Mouse (Mus musculus): Measurements from ENCODE around the gene Cxcr2. TPM values are rescaled to one million over a fixed set of nuclear protein-coding genes. Genes with fewer than 3 reads are reported as not detected.
A peak's percentile ranks its signal among the peaks of the same experiment; 100 is the strongest.

The Cxcr2 gene
- polyA plus RNA-seq, 2 experiments = 0.13 TPM; not detected in 1

DNA sequence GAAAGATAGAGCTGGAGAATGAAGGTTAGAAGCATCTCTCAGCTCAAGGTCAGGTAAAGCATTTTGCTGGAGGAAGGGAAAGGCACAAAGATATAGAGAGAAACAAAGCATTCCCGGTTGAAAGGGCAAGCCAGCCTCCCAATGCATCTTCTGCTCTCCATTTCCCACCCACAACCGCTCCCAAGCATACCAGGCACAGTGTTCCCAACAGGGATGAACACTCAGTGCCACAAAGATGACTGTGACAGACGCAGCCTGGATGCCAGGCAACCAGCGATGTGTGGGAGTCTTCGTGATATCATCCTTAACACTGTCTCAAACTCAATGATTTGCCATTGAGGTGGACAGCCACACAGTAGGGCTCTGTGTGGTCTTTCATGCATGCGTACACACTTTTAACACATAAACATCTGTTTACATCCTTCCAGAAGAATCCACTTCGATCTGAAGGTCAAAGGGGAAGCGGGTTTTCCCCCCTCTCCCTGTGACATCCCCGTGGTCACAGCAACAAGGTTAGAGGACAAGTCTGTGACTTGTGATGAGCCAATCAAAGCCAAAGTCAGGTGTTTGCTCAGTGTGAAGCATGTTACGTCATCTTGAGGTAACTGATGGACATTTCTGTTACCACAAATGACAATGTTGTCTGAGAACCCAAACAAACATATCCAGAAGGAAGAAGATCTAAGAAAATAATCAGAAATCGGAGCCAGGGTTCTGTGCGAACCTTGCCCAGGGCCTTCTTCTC, 44.1 kb downstream of the Cxcr2 start:
- ATAC-seq (ENCODE audit: low FRiP score, low read depth) (no peak), DNase-seq (ENCODE audit: low spot score) (no peak)
- Histone ChIP-seq H3K9me3 (ENCODE audit: control insufficient read depth, low read length) (no peaks in the 10 kb centered on the region), H3K27ac (replicated peaks; ENCODE audit: low read depth, low read length) (no peak overlapping the region), H3K4me2 (replicated peaks; ENCODE audit: low read depth, low read length, severe bottlenecking) (no peak overlapping the region), H3K27me3 (ENCODE audit: control insufficient read depth, insufficient read depth, low read length) (no peaks in the 10 kb centered on the region), H3K36me3 (ENCODE audit: control insufficient read depth, insufficient read depth, low read length) (no peaks in the 10 kb centered on the region), H3K4me1 (ENCODE audit: control insufficient read depth, insufficient read depth, low read length) (no peaks in the 10 kb centered on the region), H3K4me3 (replicated peaks; ENCODE audit: low read length) (no peak overlapping the region), H3K9ac (ENCODE audit: low read depth, low read length, severe bottlenecking) (no peak overlapping the region)
- 85% methylated on average over 12 of the region's 12 CpGs for WGBS
- TF ChIP-seq POLR2A (IDR thresholded peaks at IDR 0.05; ENCODE audit: borderline replicate concordance, extremely low read depth, insufficient read depth, insufficient read length) = no peak

DNA sequence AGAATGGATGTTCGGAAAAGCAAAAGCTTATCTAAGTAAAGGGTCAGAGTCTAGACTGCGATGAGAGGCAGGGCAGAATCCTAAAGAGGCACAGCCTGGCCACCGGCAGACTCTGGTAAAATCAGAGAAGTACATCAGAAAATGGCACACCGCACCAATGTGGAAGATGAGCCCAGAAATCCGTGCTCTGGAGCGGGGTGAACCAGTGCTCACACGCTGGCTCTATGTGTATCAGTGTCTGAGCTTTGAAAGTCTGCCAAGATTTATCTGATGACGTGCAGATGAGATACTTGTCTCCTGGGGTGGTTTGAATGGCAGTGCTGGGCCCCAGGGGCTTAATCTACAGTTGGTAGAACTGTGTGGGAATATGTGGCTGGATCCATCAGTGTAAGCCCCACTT, 45.3 kb downstream of the Cxcr2 start:
- no peak for DNase-seq (ENCODE audit: low spot score)
- no peak for ATAC-seq (ENCODE audit: low FRiP score, low read depth)
- no peak overlapping the region for H3K4me2 ChIP-seq (replicated peaks; ENCODE audit: low read depth, low read length, severe bottlenecking)

DNA sequence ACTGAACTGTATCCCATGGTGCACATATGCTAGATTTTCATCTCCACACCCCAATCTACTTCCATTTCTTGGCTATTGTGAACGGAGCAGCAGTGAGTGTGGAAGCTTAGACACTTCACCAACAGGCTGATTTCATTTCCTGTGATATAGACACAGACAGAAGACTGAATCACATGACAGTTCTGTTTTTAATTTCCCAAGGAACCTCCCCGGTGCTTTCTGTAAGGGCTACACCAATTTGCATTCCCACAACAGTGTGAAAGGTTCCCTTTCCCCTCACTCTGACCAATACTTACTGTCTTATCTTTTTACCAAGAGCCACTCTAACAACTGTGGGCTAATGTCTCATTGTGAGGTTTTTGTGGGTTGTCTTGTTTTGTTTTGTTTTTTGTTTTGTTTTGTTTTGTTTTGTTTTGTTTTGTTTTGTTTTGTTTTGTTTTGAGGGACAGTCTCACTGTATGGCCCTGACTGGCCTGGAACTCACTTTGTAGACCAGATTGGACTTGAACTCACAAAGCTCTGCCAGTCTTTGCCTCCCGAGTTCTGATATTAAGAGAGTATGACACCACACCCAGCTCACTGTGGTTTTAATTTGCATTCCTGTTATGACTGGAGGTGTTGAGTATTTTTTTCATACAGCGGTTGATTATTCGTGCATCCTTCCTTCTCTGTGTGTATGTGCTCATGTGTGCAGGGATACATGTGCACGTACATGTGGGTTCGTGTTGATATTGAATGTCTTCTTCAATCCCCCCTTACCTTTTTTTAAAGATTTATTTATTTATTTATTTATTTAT, 47.5 kb downstream of the Cxcr2 start:
- TF ChIP-seq POLR2A (IDR thresholded peaks at IDR 0.05; ENCODE audit: borderline replicate concordance, extremely low read depth, insufficient read depth, insufficient read length) = no peak
- ATAC-seq (ENCODE audit: low FRiP score, low read depth) (no peak), DNase-seq (ENCODE audit: low spot score) (no peak)
- Histone ChIP-seq H3K27ac (replicated peaks; ENCODE audit: low read depth, low read length) (0 out of 2 replicates have a peak overlapping the region, but pooled peaks have one; percentile 19), H3K4me2 (replicated peaks; ENCODE audit: low read depth, low read length, severe bottlenecking) (no peak overlapping the region), H3K9ac (ENCODE audit: low read depth, low read length, severe bottlenecking) (no peak overlapping the region), H3K4me3 (replicated peaks; ENCODE audit: low read length) (no peak overlapping the region), H3K4me1 (ENCODE audit: control insufficient read depth, insufficient read depth, low read length) (no peaks in the 10 kb centered on the region), H3K27me3 (ENCODE audit: control insufficient read depth, insufficient read depth, low read length) (no peaks in the 10 kb centered on the region), H3K9me3 (ENCODE audit: control insufficient read depth, low read length) (no peaks in the 10 kb centered on the region), H3K36me3 (ENCODE audit: control insufficient read depth, insufficient read depth, low read length) (no peaks in the 10 kb centered on the region)
- 74% methylated on average over 7 of the region's 7 CpGs for WGBS

More for the DNA sequence above, 45.3 kb downstream of the Cxcr2 start:
- no peak for TF ChIP-seq POLR2A (IDR thresholded peaks at IDR 0.05; ENCODE audit: borderline replicate concordance, extremely low read depth, insufficient read depth, insufficient read length)
- Histone ChIP-seq H3K4me3 (replicated peaks; ENCODE audit: low read length) (no peak overlapping the region), H3K9me3 (ENCODE audit: control insufficient read depth, low read length) (no peaks in the 10 kb centered on the region), H3K4me1 (ENCODE audit: control insufficient read depth, insufficient read depth, low read length) (no peaks in the 10 kb centered on the region), H3K27me3 (ENCODE audit: control insufficient read depth, insufficient read depth, low read length) (no peaks in the 10 kb centered on the region), H3K9ac (ENCODE audit: low read depth, low read length, severe bottlenecking) (no peak overlapping the region), H3K27ac (replicated peaks; ENCODE audit: low read depth, low read length) (no peak overlapping the region), H3K36me3 (ENCODE audit: control insufficient read depth, insufficient read depth, low read length) (no peaks in the 10 kb centered on the region)
- 76% methylated on average over 8 of the region's 8 CpGs for WGBS

DNA sequence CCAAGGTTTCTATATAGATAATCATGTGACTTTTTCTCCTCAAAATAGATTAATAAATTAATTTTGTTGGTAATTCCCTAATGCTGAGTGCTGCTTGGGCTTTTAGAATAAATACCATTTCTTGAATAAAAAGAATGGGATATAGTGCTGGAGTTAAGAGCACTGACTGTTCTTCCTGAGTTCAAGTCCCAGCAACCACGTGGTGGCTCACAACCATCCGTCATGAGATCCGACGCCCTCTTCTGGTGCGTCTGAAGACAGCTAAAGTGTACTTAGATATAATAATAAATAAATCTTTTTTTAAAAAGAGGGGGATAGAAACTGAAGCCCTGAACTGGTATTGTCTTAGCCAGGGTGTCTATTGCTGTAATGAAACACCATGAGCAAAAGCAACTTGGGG, 49.7 kb downstream of the Cxcr2 start:
- Histone ChIP-seq H3K4me3 (replicated peaks; ENCODE audit: low read length) (no peak overlapping the region), H3K27me3 (ENCODE audit: control insufficient read depth, insufficient read depth, low read length) (no peaks in the 10 kb centered on the region), H3K9me3 (ENCODE audit: control insufficient read depth, low read length) (no peaks in the 10 kb centered on the region), H3K4me2 (replicated peaks; ENCODE audit: low read depth, low read length, severe bottlenecking) (no peak overlapping the region), H3K4me1 (ENCODE audit: control insufficient read depth, insufficient read depth, low read length) (no peaks in the 10 kb centered on the region), H3K27ac (replicated peaks; ENCODE audit: low read depth, low read length) (no peak overlapping the region), H3K36me3 (ENCODE audit: control insufficient read depth, insufficient read depth, low read length) (no peaks in the 10 kb centered on the region), H3K9ac (ENCODE audit: low read depth, low read length, severe bottlenecking) (no peak overlapping the region)
- DNase-seq (ENCODE audit: low spot score) (no peak), ATAC-seq (ENCODE audit: low FRiP score, low read depth) (no peak)
- WGBS = 65% methylated on average over 5 of the region's 5 CpGs
- TF ChIP-seq POLR2A (IDR thresholded peaks at IDR 0.05; ENCODE audit: borderline replicate concordance, extremely low read depth, insufficient read depth, insufficient read length) = no peak

DNA sequence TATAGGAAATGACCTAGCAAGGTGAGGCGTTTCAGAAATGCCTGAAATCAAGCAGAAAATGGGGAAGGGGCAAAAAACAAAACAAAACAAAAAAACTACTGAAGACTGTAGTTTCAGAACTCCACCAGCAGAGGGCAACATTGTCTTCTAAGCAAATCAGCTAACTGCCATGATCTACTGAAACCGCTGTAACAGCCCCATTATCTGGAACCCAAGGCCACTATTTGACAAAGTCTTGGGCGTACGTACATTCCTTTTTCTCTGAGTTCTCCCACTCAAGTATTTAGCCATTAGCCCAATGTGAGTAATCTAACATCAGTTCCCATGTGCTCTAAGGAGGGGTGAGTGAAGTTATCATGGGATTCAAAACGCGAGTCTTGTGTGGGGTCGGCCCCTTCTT, 52.1 kb downstream of the Cxcr2 start:
- WGBS = 63% methylated on average over 7 of the region's 7 CpGs
- Histone ChIP-seq H3K27ac (replicated peaks; ENCODE audit: low read depth, low read length) (no peak overlapping the region), H3K36me3 (ENCODE audit: control insufficient read depth, insufficient read depth, low read length) (no peaks in the 10 kb centered on the region), H3K4me1 (ENCODE audit: control insufficient read depth, insufficient read depth, low read length) (no peaks in the 10 kb centered on the region), H3K9ac (ENCODE audit: low read depth, low read length, severe bottlenecking) (no peak overlapping the region), H3K9me3 (ENCODE audit: control insufficient read depth, low read length) (no peaks in the 10 kb centered on the region), H3K27me3 (ENCODE audit: control insufficient read depth, insufficient read depth, low read length) (no peaks in the 10 kb centered on the region), H3K4me2 (replicated peaks; ENCODE audit: low read depth, low read length, severe bottlenecking) (no peak overlapping the region), H3K4me3 (replicated peaks; ENCODE audit: low read length) (no peak overlapping the region)
- DNase-seq (ENCODE audit: low spot score) (peak; percentile 34), ATAC-seq (ENCODE audit: low FRiP score, low read depth) (no peak)
- no peak for TF ChIP-seq POLR2A (IDR thresholded peaks at IDR 0.05; ENCODE audit: borderline replicate concordance, extremely low read depth, insufficient read depth, insufficient read length)
